Mouse (Mus musculus) forebrain, embryonic 16.5 days (tissue): ENCODE data around the gene Tgfa. TPM values are rescaled to one million over a fixed set of nuclear protein-coding genes. Genes with fewer than 3 reads are reported as not detected.

Experiments used
- ATAC-seq: fragments of 200-750 bp; cut with Nextera tagmentation; 2 replicates; pipeline ENCODE4 v1.8.0; 2017; ENCODE audit warnings: mild to moderate bottlenecking, moderate library complexity
- H3K27ac ChIP-seq: fragments of 300-500 bp; sonication (generic); 2 replicates; pipeline ENCODE4 v1.5.1; 2014; ENCODE audit warnings: low read length, control low read depth
- H3K27me3 ChIP-seq: fragments of 300-500 bp; sonication (generic); replicated peaks from 2 replicates; pipeline ENCODE4 v1.6.1; 2014; ENCODE audit warnings: low read length; ENCODE audit not compliant: control insufficient read depth, insufficient read depth
- H3K36me3 ChIP-seq: fragments of 300-500 bp; sonication (generic); 2 replicates; pipeline ENCODE4 v1.6.1; 2014; ENCODE audit not compliant: control insufficient read depth, insufficient read depth
- H3K4me1 ChIP-seq: fragments of 300-500 bp; sonication (generic); replicated peaks from 2 replicates; pipeline ENCODE4 v1.6.1; 2014; ENCODE audit warnings: low read length; ENCODE audit not compliant: control insufficient read depth, insufficient read depth
- H3K4me2 ChIP-seq: fragments of 300-500 bp; sonication (generic); 2 replicates; pipeline ENCODE4 v1.6.1; 2014; ENCODE audit warnings: mild to moderate bottlenecking, low read length, control low read depth
- H3K4me3 ChIP-seq: fragments of 300-500 bp; sonication (generic); replicated peaks from 2 replicates; pipeline ENCODE4 v1.5.1; 2014; ENCODE audit warnings: mild to moderate bottlenecking, low read length, control low read depth
- H3K9ac ChIP-seq: fragments of 300-500 bp; sonication (generic); replicated peaks from 2 replicates; pipeline ENCODE4 v1.6.1; 2014; ENCODE audit warnings: low read depth, low read length, control low read depth
- H3K9me3 ChIP-seq: fragments of 300-500 bp; sonication (generic); 2 replicates; pipeline ENCODE4 v1.6.1; 2016; ENCODE audit warnings: low read length; ENCODE audit not compliant: control insufficient read depth
- WGBS: fragments of 180-500 bp; shearing (Covaris S2); extraction: QIAGEN DNeasy Blood & Tissue Kit; methylation state at CpG from one replicate; pipeline ENCODE4 v1.1.7; 2014; 5-methylcytosine and 5-hydroxymethylcytosine counted together
- polyA plus RNA-seq: library from polyadenylated mRNA; unstranded; fragments of >200 nt; fragmentation: Nextera tagmentation; extraction: Ambion mirVana; gene quantifications from 2 replicates; pipeline ENCODE4 v1.2.1, GENCODE M21; 2015

The Tgfa gene
- polyA plus RNA-seq, 1 experiment from 2014 or later = 19.7 TPM

GRCm38 (mm10) chr6:86182016-86182415 is 13.0 kb upstream of the Tgfa start:
- no peak for ATAC-seq
- no peak overlapping the region for H3K9ac ChIP-seq
- H3K9me3 ChIP-seq = no peaks in the 10 kb centered on the region
- no peaks in the 10 kb centered on the region for H3K4me1 ChIP-seq
- WGBS = 62% methylated on average over 9 of the region's 9 CpGs
- no peak overlapping the region for H3K27ac ChIP-seq
- no peak overlapping the region for H3K4me2 ChIP-seq
- no peak overlapping the region for H3K4me3 ChIP-seq
- H3K27me3 ChIP-seq = no peaks in the 10 kb centered on the region
- no peaks in the 10 kb centered on the region for H3K36me3 ChIP-seq

GRCm38 (mm10) chr6:86182626-86183025 is 12.4 kb upstream of the Tgfa start:
- no peak overlapping the region for H3K27ac ChIP-seq
- 88% methylated on average over 5 of the region's 5 CpGs for WGBS
- H3K27me3 ChIP-seq = no peaks in the 10 kb centered on the region
- H3K4me3 ChIP-seq = no peak overlapping the region
- no peak overlapping the region for H3K9ac ChIP-seq
- H3K9me3 ChIP-seq = no peaks in the 10 kb centered on the region
- H3K4me2 ChIP-seq = no peak overlapping the region
- H3K36me3 ChIP-seq = no peaks in the 10 kb centered on the region
- no peaks in the 10 kb centered on the region for H3K4me1 ChIP-seq
- no peak for ATAC-seq

GRCm38 (mm10) chr6:86186106-86186955 is 8.7 kb upstream of the Tgfa start:
- Histone ChIP-seq H3K4me1 (no peaks in the 10 kb centered on the region), H3K4me3 (no peak overlapping the region), H3K27ac (no peak overlapping the region), H3K27me3 (no peaks in the 10 kb centered on the region), H3K36me3 (no peaks in the 10 kb centered on the region), H3K4me2 (no peak overlapping the region), H3K9ac (no peak overlapping the region), H3K9me3 (no peaks in the 10 kb centered on the region)
- WGBS = 49% methylated on average over 14 of the region's 14 CpGs
- no peak for ATAC-seq

GRCm38 (mm10) chr6:86188741-86189480 is 6.1 kb upstream of the Tgfa start:
- H3K9me3 ChIP-seq = no peaks in the 10 kb centered on the region
- no peak for ATAC-seq
- H3K4me3 ChIP-seq = no peak overlapping the region
- H3K36me3 ChIP-seq = no peaks in the 10 kb centered on the region
- H3K27ac ChIP-seq = no peak overlapping the region
- WGBS = 84% methylated on average over 11 of the region's 11 CpGs
- no peak overlapping the region for H3K4me2 ChIP-seq
- no peak overlapping the region for H3K9ac ChIP-seq
- H3K27me3 ChIP-seq = no peaks in the 10 kb centered on the region
- H3K4me1 ChIP-seq = no peaks in the 10 kb centered on the region

- H3K4me3 ChIP-seq = no peak overlapping the region
- H3K36me3 ChIP-seq = no peaks in the 10 kb centered on the region
- no peak overlapping the region for H3K4me2 ChIP-seq
- no peak overlapping the region for H3K9ac ChIP-seq
- peaks cover 5% of the 10 kb centered on the region; the same call in 1 of the 2 replicates for H3K4me1 ChIP-seq
- H3K9me3 ChIP-seq = no peaks in the 10 kb centered on the region
- ATAC-seq = no peak
- H3K27ac ChIP-seq = no peak overlapping the region
- no peaks in the 10 kb centered on the region for H3K27me3 ChIP-seq
- 95% methylated on average over 3 of the region's 3 CpGs for WGBS
These were observed 4.4 kb upstream of the Tgfa start for GRCm38 (mm10) chr6:86190622-86191021.

GRCm38 (mm10) chr6:86192978-86193377 is 2.0 kb upstream of the Tgfa start:
- Histone ChIP-seq H3K9me3 (no peaks in the 10 kb centered on the region), H3K27ac (no peak overlapping the region), H3K4me3 (no peak overlapping the region), H3K36me3 (no peaks in the 10 kb centered on the region), H3K27me3 (peaks cover 3% of the 10 kb centered on the region), H3K4me2 (no peak overlapping the region), H3K9ac (no peak overlapping the region), H3K4me1 (peaks cover 19% of the 10 kb centered on the region)
- 75% methylated on average over 3 of the region's 3 CpGs for WGBS
- ATAC-seq = no peak

- Histone ChIP-seq H3K4me1 (peaks cover 19% of the 10 kb centered on the region), H3K36me3 (no peaks in the 10 kb centered on the region), H3K9me3 (no peaks in the 10 kb centered on the region), H3K4me2 (no peak overlapping the region), H3K27ac (no peak overlapping the region), H3K4me3 (no peak overlapping the region), H3K9ac (no peak overlapping the region), H3K27me3 (peaks cover 5% of the 10 kb centered on the region)
- 46% methylated on average over 5 of the region's 5 CpGs for WGBS
- ATAC-seq = no peak
These were observed 1.1 kb upstream of the Tgfa start for GRCm38 (mm10) chr6:86193879-86194278.

- H3K36me3 ChIP-seq = no peaks in the 10 kb centered on the region
- H3K4me1 ChIP-seq = peaks cover 19% of the 10 kb centered on the region
- 3% methylated on average over 14 of the region's 14 CpGs for WGBS
These were observed 1.0 kb downstream of the Tgfa start for GRCm38 (mm10) chr6:86196034-86196433.

GRCm38 (mm10) chr6:86197150-86197862 is 2.3 kb downstream of the Tgfa start:
- Histone ChIP-seq H3K27ac (no peak overlapping the region), H3K9me3 (no peaks in the 10 kb centered on the region), H3K9ac (no peak overlapping the region), H3K27me3 (peaks cover 5% of the 10 kb centered on the region), H3K4me1 (peaks cover 19% of the 10 kb centered on the region), H3K36me3 (no peaks in the 10 kb centered on the region), H3K4me2 (peak overlapping the region; percentile 91; the same call in 1 of the 2 replicates), H3K4me3 (peak overlapping the region; percentile 75; the same call in 1 of the 2 replicates)
- WGBS = 36% methylated on average over 11 of the region's 11 CpGs
- no peak for ATAC-seq

More at GRCm38 (mm10) chr6:86196034-86196433, 1.0 kb downstream of the Tgfa start:
- ATAC-seq = no peak
- Histone ChIP-seq H3K9ac (peak overlapping the region; percentile 43), H3K4me2 (peak overlapping the region; percentile 91), H3K27ac (no peak overlapping the region), H3K27me3 (peaks cover 5% of the 10 kb centered on the region), H3K9me3 (no peaks in the 10 kb centered on the region), H3K4me3 (peak overlapping the region; percentile 75)
